Mouse (Mus musculus): ENCODE measurements around the gene Chd3.
"Not testable (repeated sequence)": the region's sequence is repeated elsewhere in the genome, so short reads cannot be mapped to it uniquely, and the experiment has no call there.

Chd3 gene

DNA sequence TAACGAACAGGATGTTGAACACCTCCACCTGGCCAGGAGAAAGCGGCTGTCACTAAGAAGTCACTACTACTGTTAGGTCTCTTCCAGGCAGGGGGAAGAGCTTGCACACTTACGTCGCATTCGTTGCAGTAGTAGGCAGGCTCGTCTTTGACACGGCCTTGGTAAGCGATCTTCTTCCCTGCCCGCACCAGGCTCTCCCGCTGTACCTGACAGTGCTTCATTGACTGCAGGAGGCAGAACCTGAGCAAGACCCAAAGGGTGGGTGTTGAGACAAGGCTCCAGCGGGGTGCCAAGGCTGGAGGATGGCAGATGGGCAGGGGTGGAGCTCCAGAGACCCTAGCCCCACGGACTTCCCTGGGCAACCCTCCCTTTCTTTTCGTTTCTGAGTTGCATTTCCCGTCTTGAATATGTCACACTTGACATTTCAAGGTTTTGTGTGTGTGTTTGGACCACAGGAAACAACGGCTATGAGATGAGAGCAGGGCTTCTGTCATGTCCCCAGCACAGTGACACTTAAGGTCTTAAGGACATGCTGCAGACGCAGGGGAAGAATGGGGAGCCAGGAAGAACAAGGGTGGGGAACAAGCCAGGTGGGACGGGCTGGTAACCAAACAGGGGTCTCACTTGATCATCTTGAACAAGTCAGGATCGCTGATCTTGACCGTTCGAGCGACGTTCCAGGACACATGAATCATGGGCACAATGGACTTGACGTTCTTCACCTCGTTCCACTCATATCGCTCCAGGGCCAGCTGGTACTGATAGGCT lies 31.1 kb upstream of the Chd3 start:
- peak; percentile 21 for DNase-seq (ENCODE audit: low read depth, low spot score)
- Histone ChIP-seq H3K36me3 (ENCODE audit: control insufficient read depth, insufficient read depth, low read length, poor library complexity, severe bottlenecking) (peaks cover 10% of the 10 kb centered on the region), H3K27me3 (ENCODE audit: control insufficient read depth, insufficient read depth, low read length, poor library complexity, severe bottlenecking) (no peaks in the 10 kb centered on the region)

- Histone ChIP-seq H3K36me3 (ENCODE audit: control insufficient read depth, insufficient read depth, low read length, poor library complexity, severe bottlenecking) (peaks cover 4% of the 10 kb centered on the region), H3K27me3 (ENCODE audit: control insufficient read depth, insufficient read depth, low read length, poor library complexity, severe bottlenecking) (no peaks in the 10 kb centered on the region)
- peak; percentile 23 for DNase-seq (ENCODE audit: low read depth, low spot score)
These were observed 30.2 kb upstream of the Chd3 start for GRCm38 (mm10) chr11:69399201-69400082.

DNA sequence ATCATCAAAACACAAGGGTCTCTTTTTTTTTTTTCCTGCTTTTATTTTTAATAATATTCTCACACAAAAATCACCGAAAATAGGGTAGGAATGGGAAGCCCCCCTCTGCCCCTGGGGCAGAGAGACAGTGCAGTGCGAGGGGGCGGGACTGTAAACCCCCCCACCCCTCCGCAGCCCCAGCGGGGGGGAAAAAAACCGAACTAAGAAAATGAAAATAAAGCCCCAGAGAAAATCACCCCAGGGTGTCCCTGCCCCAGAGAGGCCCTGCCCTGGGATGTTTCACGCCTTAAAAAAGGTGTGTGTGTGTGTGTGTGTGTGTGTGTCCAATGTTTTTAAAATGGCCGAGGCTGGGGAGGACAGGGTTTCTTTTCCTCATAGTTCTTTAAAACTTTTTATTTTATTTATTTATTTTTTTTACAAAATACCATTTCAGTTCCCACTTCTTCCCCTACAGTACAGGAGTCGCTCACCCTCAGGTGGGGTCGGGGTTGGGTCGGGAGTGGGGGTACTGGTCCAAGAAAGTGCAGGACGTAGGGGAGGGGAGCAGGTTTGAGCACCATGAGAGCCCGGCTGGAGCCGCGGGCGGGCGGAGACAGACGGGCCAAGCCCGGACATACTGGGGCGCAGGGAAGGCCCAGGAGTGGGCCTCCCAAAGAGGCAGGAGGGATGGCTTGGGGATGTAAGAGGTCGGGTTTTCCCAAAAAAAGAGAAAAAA lies 29.4 kb upstream of the Chd3 start:
- H3K27me3 ChIP-seq (ENCODE audit: control insufficient read depth, insufficient read depth, low read length, poor library complexity, severe bottlenecking), result no peaks in the 10 kb centered on the region
- no peak for DNase-seq (ENCODE audit: low read depth, low spot score)
- H3K36me3 ChIP-seq (ENCODE audit: control insufficient read depth, insufficient read depth, low read length, poor library complexity, severe bottlenecking), result peaks cover 2% of the 10 kb centered on the region

- DNase-seq (ENCODE audit: low read depth, low spot score), result peak; percentile 25
- Histone ChIP-seq H3K36me3 (ENCODE audit: control insufficient read depth, insufficient read depth, low read length, poor library complexity, severe bottlenecking) (peaks cover 2% of the 10 kb centered on the region; the same call in 1 of the 2 replicates), H3K27me3 (ENCODE audit: control insufficient read depth, insufficient read depth, low read length, poor library complexity, severe bottlenecking) (no peaks in the 10 kb centered on the region)
These were observed 28.9 kb upstream of the Chd3 start, which contains the start of gene Tmem88 for GRCm38 (mm10) chr11:69398059-69398458. Gene Tmem88, minus strand, starts transcription at chr11:69398234.

GRCm38 (mm10) chr11:69397581-69398057 lies 28.4 kb upstream of the Chd3 start:
- peaks cover 2% of the 10 kb centered on the region; the same call in 1 of the 2 replicates for H3K36me3 ChIP-seq (ENCODE audit: control insufficient read depth, insufficient read depth, low read length, poor library complexity, severe bottlenecking)
- DNase-seq (ENCODE audit: low read depth, low spot score), result peak; percentile 24
- no peaks in the 10 kb centered on the region for H3K27me3 ChIP-seq (ENCODE audit: control insufficient read depth, insufficient read depth, low read length, poor library complexity, severe bottlenecking)

DNA sequence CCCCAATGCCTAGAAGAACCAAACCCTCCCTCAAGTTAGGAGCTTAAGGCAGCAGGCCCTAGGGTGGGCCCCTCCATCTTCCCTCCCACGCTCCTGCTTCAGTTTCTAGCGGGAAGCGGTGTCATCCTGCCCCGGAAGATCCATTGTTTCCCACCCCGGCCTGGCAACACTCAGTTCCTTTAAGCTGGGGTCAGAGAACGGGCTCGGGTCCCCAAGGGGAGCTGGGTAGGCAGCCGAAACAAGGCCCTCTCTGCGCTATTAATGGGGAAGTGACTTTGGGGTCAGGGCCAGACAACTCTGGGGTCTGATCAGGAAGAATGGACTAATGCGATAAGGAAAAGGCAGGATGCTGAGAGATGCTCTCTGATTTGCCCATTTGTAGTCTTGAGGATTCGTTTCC lies 27.6 kb upstream of the Chd3 start:
- H3K27me3 ChIP-seq (ENCODE audit: control insufficient read depth, insufficient read depth, low read length, poor library complexity, severe bottlenecking), result no peaks in the 10 kb centered on the region
- H3K36me3 ChIP-seq (ENCODE audit: control insufficient read depth, insufficient read depth, low read length, poor library complexity, severe bottlenecking), result peaks cover 2% of the 10 kb centered on the region; the same call in 1 of the 2 replicates
- DNase-seq (ENCODE audit: low read depth, low spot score), result peak; percentile 30

DNA sequence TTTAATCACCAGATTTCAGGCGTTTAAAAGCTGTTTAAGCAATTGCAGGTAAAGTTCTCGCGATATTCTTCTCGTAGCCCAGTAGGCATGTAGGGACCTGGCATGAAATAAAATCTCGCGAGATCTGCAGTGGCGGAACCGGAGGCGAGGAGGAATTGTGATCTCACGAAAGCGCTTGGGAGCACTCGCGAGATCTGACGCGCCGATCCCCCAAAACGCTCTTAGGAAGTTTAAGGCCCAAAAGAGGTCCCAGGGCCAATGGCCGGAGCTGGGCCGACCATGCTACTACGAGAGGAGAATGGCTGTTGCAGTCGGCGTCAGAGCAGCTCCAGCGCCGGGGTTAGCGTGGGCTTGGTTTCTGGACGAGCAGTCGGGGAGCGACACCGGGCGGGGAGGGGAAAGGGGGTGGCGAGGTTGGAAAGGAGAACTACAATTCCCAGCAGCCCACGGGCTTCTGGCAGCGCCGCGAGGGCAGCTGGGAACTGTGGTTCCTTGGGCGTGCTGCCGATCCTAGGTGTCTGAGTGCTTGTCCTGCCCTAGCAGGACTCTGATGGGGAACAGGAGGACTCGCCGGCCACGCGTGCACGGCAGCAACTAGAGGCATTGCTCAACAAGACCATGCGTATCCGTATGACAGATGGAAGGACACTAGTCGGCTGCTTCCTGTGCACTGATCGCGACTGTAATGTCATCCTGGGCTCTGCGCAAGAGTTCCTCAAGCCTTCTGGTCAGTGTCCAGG lies 26.6 kb upstream of the Chd3 start:
- Histone ChIP-seq H3K36me3 (ENCODE audit: control insufficient read depth, insufficient read depth, low read length, poor library complexity, severe bottlenecking) (peaks cover 2% of the 10 kb centered on the region; the same call in 1 of the 2 replicates), H3K27me3 (ENCODE audit: control insufficient read depth, insufficient read depth, low read length, poor library complexity, severe bottlenecking) (no peaks in the 10 kb centered on the region)
- DNase-seq (ENCODE audit: low read depth, low spot score), result peak; percentile 99

- H3K36me3 ChIP-seq (ENCODE audit: control insufficient read depth, insufficient read depth, low read length, poor library complexity, severe bottlenecking); H3K27me3 ChIP-seq (ENCODE audit: control insufficient read depth, insufficient read depth, low read length, poor library complexity, severe bottlenecking): not testable (repeated sequence)
- DNase-seq (ENCODE audit: low read depth, low spot score), result peak; percentile 93
These were observed 26.0 kb upstream of the Chd3 start, which contains the start of the genes Naa38 and Cyb5d1 for GRCm38 (mm10) chr11:69395235-69395633. Gene Naa38, plus strand, starts transcription at chr11:69395487. Gene Cyb5d1, minus strand, starts transcription at chr11:69395631.

- not testable (repeated sequence) for H3K36me3 ChIP-seq (ENCODE audit: control insufficient read depth, insufficient read depth, low read length, poor library complexity, severe bottlenecking); H3K27me3 ChIP-seq (ENCODE audit: control insufficient read depth, insufficient read depth, low read length, poor library complexity, severe bottlenecking)
- DNase-seq (ENCODE audit: low read depth, low spot score), result peak; percentile 35
These were observed 25.5 kb upstream of the Chd3 start for GRCm38 (mm10) chr11:69394591-69395167.

- H3K36me3 ChIP-seq (ENCODE audit: control insufficient read depth, insufficient read depth, low read length, poor library complexity, severe bottlenecking), result no peaks in the 10 kb centered on the region
- H3K27me3 ChIP-seq (ENCODE audit: control insufficient read depth, insufficient read depth, low read length, poor library complexity, severe bottlenecking), result no peaks in the 10 kb centered on the region
- peak; percentile 88 for DNase-seq (ENCODE audit: low read depth, low spot score)
These were observed 21.3 kb upstream of the Chd3 start for GRCm38 (mm10) chr11:69390400-69391034.

GRCm38 (mm10) chr11:69389531-69390399 lies 20.6 kb upstream of the Chd3 start:
- no peaks in the 10 kb centered on the region for H3K36me3 ChIP-seq (ENCODE audit: control insufficient read depth, insufficient read depth, low read length, poor library complexity, severe bottlenecking)
- DNase-seq (ENCODE audit: low read depth, low spot score), result no peak

DNA sequence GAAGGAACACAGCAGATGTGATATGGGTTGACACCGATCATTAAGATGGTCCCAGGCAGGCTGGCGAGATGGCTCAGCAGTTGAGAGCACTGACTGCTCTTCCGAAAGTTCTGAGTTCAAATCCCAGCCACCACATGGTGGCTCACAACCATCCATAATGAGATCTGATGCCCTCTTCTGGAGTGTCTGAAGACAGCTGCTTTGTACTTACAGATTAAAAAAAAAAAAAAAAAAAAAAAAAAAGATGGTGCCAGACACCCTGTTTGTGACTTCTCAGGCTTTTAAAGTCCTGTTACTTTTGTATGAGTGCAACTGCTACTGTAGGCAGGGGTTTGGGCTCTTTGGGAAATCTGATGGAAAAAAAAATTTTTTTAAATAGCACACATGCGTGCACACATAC lies 19.5 kb upstream of the Chd3 start:
- no peaks in the 10 kb centered on the region for H3K27me3 ChIP-seq (ENCODE audit: control insufficient read depth, insufficient read depth, low read length, poor library complexity, severe bottlenecking)
- no peak for DNase-seq (ENCODE audit: low read depth, low spot score)
- H3K36me3 ChIP-seq (ENCODE audit: control insufficient read depth, insufficient read depth, low read length, poor library complexity, severe bottlenecking), result no peaks in the 10 kb centered on the region

More at GRCm38 (mm10) chr11:69389531-69390399, 20.6 kb upstream of the Chd3 start:
- no peaks in the 10 kb centered on the region for H3K27me3 ChIP-seq (ENCODE audit: control insufficient read depth, insufficient read depth, low read length, poor library complexity, severe bottlenecking)
